Mouse (Mus musculus) WW6 (cell line): ENCODE measurements around the gene Cabs1.

Experiments
- DNase-seq: peaks from one replicate; pipeline ENCODE4 v3.0.0-alpha.2; 2013; ENCODE audit warnings: low read depth, low spot score

Gene Cabs1

DNA sequence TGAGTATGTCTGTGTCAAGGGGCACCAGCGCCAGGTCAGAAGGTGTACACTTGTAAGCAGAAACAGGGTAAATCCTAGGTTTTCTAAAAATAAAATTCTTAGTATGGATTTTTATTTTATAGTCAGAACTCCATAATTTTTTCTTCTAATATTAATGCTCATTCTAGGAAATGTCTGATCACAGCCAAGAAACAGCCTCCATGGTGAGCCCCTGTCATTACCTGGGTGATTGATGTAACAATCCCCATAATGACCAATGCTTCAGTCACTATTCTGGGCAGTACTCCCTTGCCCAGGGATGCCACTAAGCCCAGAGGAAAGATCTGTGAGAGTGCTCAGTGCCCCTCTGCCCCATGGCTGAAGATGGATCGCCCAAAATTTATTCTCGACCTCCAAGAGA is at the start of gene Cabs1:
Cabs1 (plus strand) TSS at position 301 of the 400 bp plus-strand sequence.
- no peak for DNase-seq

DNA sequence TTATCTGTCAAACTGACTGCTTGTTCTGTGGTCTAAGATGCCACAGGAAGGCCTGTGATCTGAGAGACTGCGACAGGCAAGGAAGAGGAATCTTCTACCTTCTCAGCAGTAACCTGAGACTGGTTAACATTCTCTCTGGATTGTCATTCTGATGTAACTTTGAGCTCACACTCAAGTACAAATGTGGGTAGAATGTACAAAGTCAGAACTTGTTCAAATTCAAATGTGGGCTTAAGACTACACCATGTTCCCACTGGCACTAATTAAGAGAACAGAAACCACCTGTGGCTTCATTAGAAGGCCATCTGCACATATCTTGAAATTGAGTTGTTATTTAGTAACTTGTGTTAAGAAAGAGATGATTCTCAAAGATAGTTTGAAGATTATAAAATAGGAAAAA is 47.6 kb upstream of the Cabs1 start:
- no peak for DNase-seq

DNA sequence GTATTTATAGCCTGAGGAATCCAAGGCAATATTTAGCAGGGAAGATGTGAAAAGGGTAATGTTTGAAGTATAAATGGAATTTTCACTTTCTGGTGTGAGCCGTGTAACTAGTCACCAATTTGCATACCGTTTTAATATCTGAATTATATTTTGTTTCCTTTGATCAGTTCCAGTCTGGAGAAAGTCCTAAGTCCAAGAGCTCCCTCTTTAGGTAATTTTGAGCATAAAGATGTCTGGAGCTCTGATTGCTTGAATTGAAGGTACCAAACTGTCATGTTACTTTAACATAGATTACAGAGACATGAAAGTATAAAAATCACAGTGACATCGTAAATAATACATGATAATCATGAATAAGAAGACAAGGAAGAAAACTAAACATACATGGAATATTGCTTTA is 38.5 kb upstream of the Cabs1 start:
- no peak for DNase-seq

DNA sequence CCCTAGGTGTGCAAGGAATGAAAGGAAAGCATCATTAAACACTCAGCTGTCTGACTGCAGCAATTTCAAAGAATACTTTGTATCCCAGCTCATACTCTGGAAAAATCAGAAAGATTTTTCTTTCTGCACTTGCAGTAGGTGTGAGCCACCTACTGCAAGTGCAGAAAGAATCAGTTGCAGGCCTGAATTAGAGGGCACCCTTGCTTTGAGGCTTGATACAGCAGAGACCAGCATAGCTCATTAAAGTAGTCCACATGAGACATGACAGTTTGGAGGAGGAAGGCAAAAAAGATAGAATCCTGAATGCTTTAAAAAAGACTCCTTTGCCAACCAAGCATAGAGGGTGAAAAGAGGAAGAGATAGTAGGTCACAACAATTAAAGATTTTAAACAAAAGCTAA is 36.7 kb upstream of the Cabs1 start:
- no peak for DNase-seq

DNA sequence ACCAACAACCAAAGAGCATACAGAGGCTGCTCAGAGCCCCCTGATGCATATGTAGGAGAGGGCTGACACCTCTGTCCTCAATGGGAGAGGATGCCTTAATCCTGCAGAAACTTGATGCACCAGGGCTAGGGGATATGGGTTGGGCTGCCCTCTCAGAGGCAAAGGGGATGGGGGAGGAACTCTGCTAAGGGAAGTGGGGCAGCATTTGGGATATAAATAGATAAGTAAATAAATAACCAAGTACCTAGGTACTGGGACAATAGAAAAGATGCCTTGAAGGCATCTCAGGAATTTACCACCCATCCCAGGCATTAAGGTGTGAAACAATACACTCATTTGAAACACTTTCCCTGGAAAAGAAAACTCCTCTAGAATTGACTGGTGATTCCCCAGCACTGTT is 27.4 kb upstream of the Cabs1 start:
- no peak for DNase-seq

DNA sequence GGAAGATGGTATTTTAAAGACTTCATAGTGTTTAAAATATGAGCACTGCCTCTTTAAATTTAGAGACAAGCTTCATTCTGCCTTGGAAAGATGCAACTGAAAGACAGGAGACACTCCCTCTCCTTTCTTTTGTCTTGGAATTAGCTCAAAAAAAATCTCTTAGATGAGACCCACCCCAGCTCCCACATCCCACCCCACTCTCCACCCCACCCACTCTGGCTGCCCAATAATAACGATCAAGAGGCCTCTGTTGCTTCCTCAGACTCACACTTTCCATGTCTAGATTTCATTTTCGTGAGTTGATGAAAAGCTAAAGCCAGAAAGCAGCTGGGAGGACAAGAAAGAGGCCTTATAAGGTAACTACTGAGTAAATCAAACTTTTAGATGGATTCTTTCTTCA is 10.0 kb upstream of the Cabs1 start, which contains the start of the genes 2310003L06Rik and Gm28434:
2310003L06Rik (plus strand) TSS at position 259 of the 400 bp plus-strand sequence.
Gm28434 (plus strand) TSS at position 317 of the 400 bp plus-strand sequence.
- no peak for DNase-seq

DNA sequence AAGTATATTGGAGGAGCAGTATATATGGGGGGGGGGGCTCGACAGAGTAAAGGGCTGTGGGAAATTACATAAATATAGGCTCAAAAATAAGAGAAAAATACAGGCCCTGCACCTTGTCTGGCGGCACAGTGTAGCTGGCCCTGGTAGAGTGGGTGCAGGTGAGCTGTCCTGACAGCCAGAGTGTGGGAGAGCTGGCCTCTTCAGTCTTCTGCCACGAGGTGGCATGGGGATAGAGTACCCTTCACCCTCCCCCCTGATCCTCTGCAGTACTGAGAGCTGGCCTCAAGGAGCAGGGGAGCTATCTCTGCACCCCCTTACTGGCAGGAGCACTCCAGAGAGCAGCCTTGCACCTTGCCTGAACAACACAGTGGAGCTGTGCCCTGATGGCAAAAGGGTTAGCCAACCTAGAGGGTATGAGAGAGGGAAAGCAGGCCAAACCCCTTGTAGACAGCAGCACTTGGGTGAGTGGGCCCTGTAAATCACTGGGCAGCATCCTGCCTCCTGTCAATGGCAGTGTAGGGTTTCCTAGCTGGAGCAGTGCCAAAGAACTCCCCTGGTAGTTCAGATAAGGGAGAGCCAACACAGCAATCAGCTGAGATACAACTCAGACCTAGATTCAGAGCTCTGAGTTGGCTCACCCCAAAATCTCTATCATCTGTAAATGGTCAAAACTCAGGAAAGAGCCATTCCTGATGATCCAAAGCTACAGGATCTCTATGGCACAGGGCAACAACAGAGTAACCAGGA is 3.4 kb downstream of the Cabs1 start:
- no peak for DNase-seq

DNA sequence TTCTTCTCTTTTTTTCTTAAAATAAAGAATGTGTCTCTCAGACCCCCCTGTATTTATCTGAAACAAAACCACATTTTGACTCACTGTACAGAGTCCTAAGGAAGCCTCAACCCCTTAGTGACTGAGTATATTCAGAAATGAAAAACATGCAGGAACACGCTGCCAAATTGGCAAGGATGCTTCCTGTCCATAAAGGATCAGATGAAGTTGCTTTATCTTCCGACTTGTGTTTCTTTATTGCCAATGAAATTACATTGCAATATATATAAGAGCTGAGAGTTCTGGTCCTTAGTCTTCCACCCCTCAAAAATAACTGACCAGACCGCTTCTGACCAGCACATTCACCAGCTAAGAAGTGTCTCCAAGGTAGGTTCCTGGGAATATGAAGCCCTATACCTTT is 23.0 kb downstream of the Cabs1 start, which contains the start of gene Smr3a:
Smr3a (plus strand) TSS at position 301 of the 400 bp plus-strand sequence.
- no peak for DNase-seq

DNA sequence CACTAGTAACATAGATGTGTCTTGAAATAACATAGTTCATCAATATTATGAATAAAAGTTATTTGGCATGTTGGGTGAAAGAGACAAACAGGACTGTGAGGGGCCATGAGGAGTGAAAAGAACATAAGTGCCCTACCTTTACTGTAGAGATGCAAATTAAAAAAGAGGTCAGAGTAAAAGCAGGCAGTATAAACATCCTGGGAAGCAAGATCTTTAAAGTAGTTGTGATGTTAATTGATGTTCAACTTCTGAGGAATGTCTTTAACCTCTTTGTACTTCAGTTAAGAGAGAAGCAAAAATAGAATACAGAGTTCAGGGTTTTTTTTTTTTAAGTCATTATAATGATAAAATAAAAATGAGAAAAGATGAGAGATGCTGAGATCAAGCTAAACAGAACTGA is 26.0 kb downstream of the Cabs1 start:
- no peak for DNase-seq
